Mouse (Mus musculus) erythroblast, embryonic 14.5 days (primary cell): Measurements from ENCODE around the gene Wnk4. TPM values are rescaled to one million over a fixed set of nuclear protein-coding genes. Genes with fewer than 3 reads are reported as not detected.
A peak's percentile ranks its signal among the peaks of the same experiment; 100 is the strongest.

Source experiments
- H3K27me3 ChIP-seq: 2 replicates; pipeline ENCODE4 v1.6.1; 2012; ENCODE audit warnings: inconsistent platforms; ENCODE audit not compliant: control insufficient read depth
- H3K36me3 ChIP-seq: 2 replicates; pipeline ENCODE4 v1.6.1; 2012; ENCODE audit warnings: mild to moderate bottlenecking, inconsistent platforms; ENCODE audit not compliant: control insufficient read depth
- H3K4me1 ChIP-seq: 2 replicates; pipeline ENCODE4 v1.6.1; 2012; ENCODE audit warnings: inconsistent platforms; ENCODE audit not compliant: control insufficient read depth
- H3K4me3 ChIP-seq: replicated peaks from 2 replicates; pipeline ENCODE3; 2012; ENCODE audit warnings: moderate library complexity, mild to moderate bottlenecking, inconsistent platforms
- H3K9me3 ChIP-seq: 2 replicates; pipeline ENCODE4 v1.6.1; 2012; ENCODE audit warnings: low read length, inconsistent platforms, mixed read lengths; ENCODE audit not compliant: control insufficient read depth
- GATA1 ChIP-seq: IDR thresholded peaks from 2 replicates; pipeline ENCODE4 v1.6.1; 2012; ENCODE audit warnings: low read length, inconsistent platforms, mixed read lengths
- TAL1 ChIP-seq: IDR thresholded peaks from 3 replicates; pipeline ENCODE4 v1.6.1; 2012; ENCODE audit warnings: low read length, inconsistent platforms, mixed read lengths
- polyA plus RNA-seq: library from polyadenylated mRNA; stranded (reverse); fragments of >175 nt; gene quantifications from 2 replicates; pipeline ENCODE4 v1.2.3, GENCODE M21; 2012

Wnk4 gene
- polyA plus RNA-seq, 1 experiment, result 14.8 TPM

- Histone ChIP-seq H3K4me3 (no peak overlapping the region), H3K9me3 (peaks cover 12% of the 10 kb centered on the region), H3K36me3 (peaks cover 34% of the 10 kb centered on the region), H3K27me3 (peaks cover 69% of the 10 kb centered on the region), H3K4me1 (peaks cover 64% of the 10 kb centered on the region)
- TF ChIP-seq TAL1, result no peak
- TF ChIP-seq GATA1, result no peak
Measured at GRCm38 (mm10) chr11:101263138-101263988, 3.0 kb downstream of the Wnk4 start.

GRCm38 (mm10) chr11:101263989-101264280, 3.6 kb downstream of the Wnk4 start:
- peaks cover 75% of the 10 kb centered on the region for H3K27me3 ChIP-seq
- TF ChIP-seq GATA1, result no peak
- TF ChIP-seq TAL1, result no peak
- no peak overlapping the region for H3K4me3 ChIP-seq
- peaks cover 12% of the 10 kb centered on the region for H3K9me3 ChIP-seq
- H3K4me1 ChIP-seq, result peaks cover 58% of the 10 kb centered on the region
- H3K36me3 ChIP-seq, result peaks cover 33% of the 10 kb centered on the region

- Histone ChIP-seq H3K27me3 (peaks cover 82% of the 10 kb centered on the region), H3K9me3 (peaks cover 12% of the 10 kb centered on the region), H3K36me3 (peaks cover 33% of the 10 kb centered on the region), H3K4me3 (no peak overlapping the region), H3K4me1 (peaks cover 58% of the 10 kb centered on the region)
- TF ChIP-seq TAL1 (no peak), GATA1 (no peak)
Measured at GRCm38 (mm10) chr11:101264954-101265471, 4.6 kb downstream of the Wnk4 start.

GRCm38 (mm10) chr11:101265906-101266305, 5.5 kb downstream of the Wnk4 start:
- Histone ChIP-seq H3K27me3 (peaks cover 78% of the 10 kb centered on the region), H3K4me1 (peaks cover 50% of the 10 kb centered on the region), H3K9me3 (peaks cover 12% of the 10 kb centered on the region), H3K36me3 (peaks cover 33% of the 10 kb centered on the region), H3K4me3 (no peak overlapping the region)
- TF ChIP-seq TAL1 (no peak), GATA1 (no peak)

GRCm38 (mm10) chr11:101269577-101270116, 9.3 kb downstream of the Wnk4 start:
- Histone ChIP-seq H3K4me1 (peaks cover 22% of the 10 kb centered on the region), H3K9me3 (peaks cover 7% of the 10 kb centered on the region), H3K27me3 (peaks cover 44% of the 10 kb centered on the region), H3K36me3 (peaks cover 38% of the 10 kb centered on the region), H3K4me3 (no peak overlapping the region)
- TF ChIP-seq TAL1 (no peak), GATA1 (no peak)

- Histone ChIP-seq H3K9me3 (no peaks in the 10 kb centered on the region), H3K4me3 (no peak overlapping the region), H3K4me1 (peaks cover 32% of the 10 kb centered on the region), H3K36me3 (peaks cover 53% of the 10 kb centered on the region), H3K27me3 (peaks cover 21% of the 10 kb centered on the region)
- no peak for TF ChIP-seq TAL1
- TF ChIP-seq GATA1, result no peak
Measured at GRCm38 (mm10) chr11:101272446-101272845, 12.1 kb downstream of the Wnk4 start.

- peaks cover 38% of the 10 kb centered on the region for H3K4me1 ChIP-seq
- H3K9me3 ChIP-seq, result no peaks in the 10 kb centered on the region
- H3K27me3 ChIP-seq, result peaks cover 3% of the 10 kb centered on the region
- TF ChIP-seq GATA1 (no peak), TAL1 (no peak)
- peaks cover 47% of the 10 kb centered on the region for H3K36me3 ChIP-seq
- H3K4me3 ChIP-seq, result no peak overlapping the region
Measured at GRCm38 (mm10) chr11:101275309-101275708, 14.9 kb downstream of the Wnk4 start.

- peaks cover 8% of the 10 kb centered on the region for H3K27me3 ChIP-seq
- peaks cover 38% of the 10 kb centered on the region for H3K4me1 ChIP-seq
- peak overlapping the region; percentile 10 for H3K4me3 ChIP-seq
- peaks cover 47% of the 10 kb centered on the region for H3K36me3 ChIP-seq
- no peaks in the 10 kb centered on the region for H3K9me3 ChIP-seq
- TF ChIP-seq GATA1 (no peak), TAL1 (no peak)
Measured at GRCm38 (mm10) chr11:101276319-101277070, 16.1 kb downstream of the Wnk4 start.
